Mouse (Mus musculus) ES-E14 (cell line): ENCODE measurements around the gene Slc2a2. TPM values are rescaled to one million over a fixed set of nuclear protein-coding genes. Genes with fewer than 3 reads are reported as not detected.

Source experiments
- DNase-seq: peaks from one replicate; pipeline ENCODE4 v3.0.0-alpha.2; 2013; ENCODE audit warnings: low read depth, low spot score
- H3K27ac ChIP-seq: 2 replicates; pipeline ENCODE4 v1.5.1; 2012; ENCODE audit warnings: low read depth, mild to moderate bottlenecking, low read length, moderate library complexity, mixed read lengths; ENCODE audit not compliant: poor library complexity, insufficient read depth, severe bottlenecking
- H3K36me3 ChIP-seq: 2 replicates; pipeline ENCODE4 v1.6.1; 2012; ENCODE audit warnings: mild to moderate bottlenecking, low read length, moderate library complexity, mixed read lengths; ENCODE audit not compliant: control insufficient read depth, poor library complexity, insufficient read depth, severe bottlenecking
- H3K4me1 ChIP-seq, 2 experiments: fragments of 150-350 bp in 1 of 2; sonication (generic) in 1 of 2; 2 replicates each; pipeline ENCODE4 v1.6.1; 2012; ENCODE audit warnings: low read length in 2 of 2, mild to moderate bottlenecking in 1 of 2, mixed read lengths in 1 of 2; ENCODE audit not compliant: control insufficient read depth in 2 of 2, insufficient read depth in 2 of 2, poor library complexity in 1 of 2
- H3K4me3 ChIP-seq, 2 experiments: fragments of 150-350 bp in 1 of 2; sonication (generic) in 1 of 2; 2 replicates each; pipeline ENCODE4 v1.5.1; 2012; ENCODE audit warnings: low read length in 2 of 2, low read depth in 1 of 2, mild to moderate bottlenecking in 1 of 2, mixed read lengths in 1 of 2; ENCODE audit not compliant: insufficient read depth in 1 of 2, poor library complexity in 1 of 2, severe bottlenecking in 1 of 2
- H3K9ac ChIP-seq: 2 replicates; pipeline ENCODE4 v1.6.1; 2012; ENCODE audit warnings: low read depth, mild to moderate bottlenecking, low read length, mixed read lengths; ENCODE audit not compliant: poor library complexity, insufficient read depth, severe bottlenecking
- H3K9me3 ChIP-seq: fragments of 150-350 bp; sonication (generic); 2 replicates; pipeline ENCODE4 v1.6.1; 2012; ENCODE audit warnings: low read depth, mild to moderate bottlenecking, low read length; ENCODE audit not compliant: control insufficient read depth, insufficient read depth
- CHD2 ChIP-seq: IDR thresholded peaks from 2 replicates; pipeline ENCODE4 v1.6.1; 2014; ENCODE audit warnings: mild to moderate bottlenecking, low read depth, low read length, inconsistent platforms
- HCFC1 ChIP-seq: IDR thresholded peaks from 2 replicates; pipeline ENCODE4 v1.6.1; 2012; ENCODE audit warnings: low read length, inconsistent platforms, borderline replicate concordance; ENCODE audit not compliant: insufficient read depth
- MAFK ChIP-seq: IDR thresholded peaks from 2 replicates; pipeline ENCODE4 v1.6.1; 2014; ENCODE audit warnings: mild to moderate bottlenecking, low read depth, low read length, inconsistent platforms; ENCODE audit not compliant: insufficient read depth
- ZC3H11A ChIP-seq: IDR thresholded peaks from 2 replicates; pipeline ENCODE4 v1.6.1; 2012; ENCODE audit warnings: low read depth, mild to moderate bottlenecking, inconsistent platforms, low read length, borderline replicate concordance
- ZNF384 ChIP-seq: IDR thresholded peaks from 2 replicates; pipeline ENCODE4 v1.6.1; 2012; ENCODE audit warnings: low read depth, low read length, inconsistent platforms
- in situ Hi-C, 2 experiments: fragments of 600-800 bp; cut with MboI; formaldehyde crosslinking; loops; one replicate each; pipeline ENCODE4 v1.15.1; 2025; ENCODE audit warnings: low sequenced_read_pairs in 2 of 2, inconsistent platforms in 1 of 2; ENCODE audit not compliant: unreplicated experiment in 2 of 2
- total RNA-seq: library from RNA; depleted of rRNA; stranded (reverse); fragments of 300-350 nt; gene quantifications from 2 replicates; pipeline ENCODE4 v1.2.3, GENCODE M21; 2012

The Slc2a2 gene
- total RNA-seq, 1 experiment, result not detected

DNA sequence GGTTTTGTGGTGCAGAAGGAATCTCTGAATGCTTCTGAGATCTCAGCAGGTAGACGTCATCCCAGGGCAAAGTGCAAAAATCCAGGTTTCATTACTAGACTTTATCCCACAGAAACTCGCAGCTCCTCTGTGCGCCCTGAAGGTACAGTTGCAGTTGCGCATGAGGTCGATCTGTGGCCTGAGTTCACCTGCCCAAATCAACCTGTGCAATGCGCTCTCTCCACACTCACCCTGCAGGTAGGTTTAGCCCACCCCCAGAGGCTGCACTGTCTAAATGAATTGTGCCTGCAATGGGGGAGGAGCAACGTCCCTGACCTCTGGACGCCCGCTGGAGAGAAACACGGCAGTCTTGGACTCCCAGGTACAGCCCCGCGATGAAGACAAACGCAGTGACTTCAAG is 2.1 kb upstream of the Slc2a2 start:
- no peaks in the 10 kb centered on the region for H3K9me3 ChIP-seq
- no peaks in the 10 kb centered on the region for H3K36me3 ChIP-seq
- peak; percentile 4 for DNase-seq
- H3K4me1 ChIP-seq, result no peaks in the 10 kb centered on the region
- H3K27ac ChIP-seq, result no peak overlapping the region
- H3K9ac ChIP-seq, result no peak overlapping the region
- 0 out of 4 replicates have a peak overlapping the region, but pooled peaks of 1 of the 2 experiments have one; percentile 20 for H3K4me3 ChIP-seq
- TF ChIP-seq ZC3H11A (no peak), ZNF384 (no peak), HCFC1 (no peak)
- in situ Hi-C loops, result no loop called here

DNA sequence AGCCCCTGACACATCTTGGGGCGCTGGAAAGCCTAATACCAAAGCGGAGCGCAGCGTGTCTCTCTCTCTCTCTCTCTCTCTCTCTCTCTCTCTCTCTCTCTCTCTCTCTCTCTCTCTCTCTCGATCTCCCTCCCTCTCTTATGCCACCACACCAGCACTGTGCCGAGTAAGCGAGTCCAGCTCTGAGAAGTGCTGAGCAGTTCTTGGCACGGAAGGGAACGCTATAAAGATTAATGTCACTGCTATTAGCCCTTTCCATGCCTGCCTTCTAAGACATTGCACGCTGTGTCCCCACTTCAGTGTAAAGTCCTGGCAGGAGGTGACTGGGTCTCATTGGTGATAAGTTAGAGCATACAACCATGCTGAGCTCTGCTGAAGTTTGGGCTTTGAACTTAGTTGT is 1.5 kb upstream of the Slc2a2 start:
- Histone ChIP-seq H3K27ac (no peak overlapping the region), H3K36me3 (no peaks in the 10 kb centered on the region), H3K4me1 (no peaks in the 10 kb centered on the region), H3K9me3 (no peaks in the 10 kb centered on the region), H3K4me3 (no peak overlapping the region), H3K9ac (no peak overlapping the region)
- in situ Hi-C loops, result no loop called here
- DNase-seq, result no peak
- no peak for TF ChIP-seq HCFC1
- TF ChIP-seq ZC3H11A, result no peak
- TF ChIP-seq CHD2, result no peak
- TF ChIP-seq MAFK, result no peak

DNA sequence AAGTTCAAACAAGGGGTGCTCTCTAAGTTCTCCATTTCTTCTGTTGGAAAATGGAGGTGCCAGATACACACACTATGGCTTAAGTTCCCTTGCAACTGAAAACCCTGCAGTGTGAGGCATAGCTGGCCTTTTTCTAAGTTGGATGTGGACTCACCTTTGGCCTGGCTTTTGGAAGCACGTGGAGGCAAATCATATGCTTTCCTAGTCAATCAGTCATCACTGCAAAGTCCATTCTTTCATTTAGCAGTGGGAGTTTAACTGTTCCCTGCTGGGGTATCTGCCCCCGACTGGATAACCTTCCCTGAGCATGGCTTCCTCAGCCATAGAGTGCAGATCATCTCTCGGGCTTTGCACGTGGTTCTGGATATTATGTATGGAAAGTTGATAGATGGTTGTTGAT is 1.9 kb downstream of the Slc2a2 start:
- TF ChIP-seq CHD2, result no peak
- no peak for TF ChIP-seq ZNF384
- no peak for TF ChIP-seq ZC3H11A
- no peak for TF ChIP-seq MAFK
- no peak for TF ChIP-seq HCFC1
- Histone ChIP-seq H3K4me1 (no peaks in the 10 kb centered on the region), H3K9ac (no peak overlapping the region), H3K4me3 (no peak overlapping the region), H3K9me3 (no peaks in the 10 kb centered on the region), H3K36me3 (no peaks in the 10 kb centered on the region), H3K27ac (no peak overlapping the region)
- in situ Hi-C loops, result no loop called here
- no peak for DNase-seq

DNA sequence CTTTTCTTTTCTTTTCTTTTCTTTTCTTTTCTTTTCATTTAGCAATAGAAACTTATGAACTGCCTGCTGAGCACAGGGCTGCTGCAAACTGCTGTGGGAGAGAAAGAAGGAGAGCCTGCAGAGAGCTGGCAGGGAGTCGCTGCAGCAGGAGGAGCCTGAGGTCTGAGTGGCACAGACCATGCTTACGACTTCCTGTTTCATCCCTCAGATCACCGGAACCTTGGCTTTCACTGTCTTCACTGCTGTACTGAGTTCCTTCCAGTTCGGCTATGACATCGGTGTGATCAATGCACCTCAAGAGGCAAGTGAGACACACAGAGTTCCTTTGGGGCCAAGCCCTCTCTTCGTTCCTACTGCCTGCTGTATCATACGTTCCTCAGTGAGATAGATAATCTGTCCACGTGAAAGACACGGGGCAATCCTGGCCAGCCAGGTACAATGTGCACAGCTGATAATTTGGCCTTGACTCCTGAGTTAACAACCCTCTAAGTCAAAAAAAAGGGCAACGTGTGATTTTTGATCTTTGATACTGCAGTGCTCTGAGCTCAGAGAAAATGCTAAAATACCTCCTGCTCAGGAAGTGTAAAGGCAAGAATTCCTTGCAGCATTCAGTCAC is 7.9 kb downstream of the Slc2a2 start:
- no peak overlapping the region for H3K27ac ChIP-seq
- no peak for DNase-seq
- no peak overlapping the region for H3K9ac ChIP-seq
- H3K9me3 ChIP-seq, result no peaks in the 10 kb centered on the region
- H3K4me1 ChIP-seq, result no peaks in the 10 kb centered on the region
- no peak overlapping the region for H3K4me3 ChIP-seq
- in situ Hi-C loops, result no loop called here
- TF ChIP-seq CHD2 (no peak), MAFK (no peak), ZNF384 (no peak), HCFC1 (no peak), ZC3H11A (no peak)
- no peaks in the 10 kb centered on the region for H3K36me3 ChIP-seq

DNA sequence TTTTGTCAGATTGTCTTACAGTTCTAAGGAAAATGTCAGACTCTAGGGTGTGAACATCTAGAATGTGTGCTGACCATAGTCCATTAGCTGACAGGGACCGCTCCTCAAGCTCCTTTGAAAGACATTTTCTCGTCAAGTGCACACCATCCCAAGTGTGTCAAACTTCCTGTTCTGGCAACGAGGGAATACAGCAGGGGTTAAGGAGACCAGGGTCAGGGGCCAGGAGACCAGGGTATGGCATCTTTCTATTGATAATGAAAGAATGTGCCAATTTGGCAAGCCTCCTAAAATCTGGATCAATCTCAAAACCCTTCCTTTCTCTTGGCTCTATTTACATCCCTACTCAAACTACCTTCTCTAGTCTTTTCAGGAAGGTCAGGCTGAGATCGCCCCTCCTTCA is 9.0 kb downstream of the Slc2a2 start:
- no peaks in the 10 kb centered on the region for H3K9me3 ChIP-seq
- no peak for TF ChIP-seq ZNF384
- no peak for TF ChIP-seq MAFK
- no peak for TF ChIP-seq CHD2
- no peak overlapping the region for H3K9ac ChIP-seq
- no peak overlapping the region for H3K27ac ChIP-seq
- in situ Hi-C loops, result no loop called here
- H3K4me1 ChIP-seq, result no peaks in the 10 kb centered on the region
- H3K4me3 ChIP-seq, result no peak overlapping the region
- no peaks in the 10 kb centered on the region for H3K36me3 ChIP-seq
- no peak for DNase-seq
